Mouse (Mus musculus): ENCODE measurements at regions not wholly inside any gene's neighbourhood (a gene's known extent, or its start where the extent isn't known, plus 50 kb on each side); places are given as distances from the start of the nearest gene placed in this dataset.
A peak's percentile ranks its signal among the peaks of the same experiment; 100 is the strongest.

- no peak overlapping the region for H3K4me3 ChIP-seq (ENCODE audit: low read depth, low read length)
- peak; percentile 36 for DNase-seq (ENCODE audit: low spot score)
- no peaks in the 10 kb centered on the region for H3K36me3 ChIP-seq (ENCODE audit: control insufficient read depth, insufficient read depth, low read length)
- H3K9ac ChIP-seq (ENCODE audit: low read depth, low read length): no peak overlapping the region
- H3K4me1 ChIP-seq (replicated peaks; ENCODE audit: control insufficient read depth, insufficient read depth, low read length): no peaks in the 10 kb centered on the region
- no peak overlapping the region for H3K4me2 ChIP-seq (replicated peaks; ENCODE audit: low read depth, low read length)
- no peaks in the 10 kb centered on the region for H3K27me3 ChIP-seq (ENCODE audit: control insufficient read depth, insufficient read depth, low read length)
- ATAC-seq (ENCODE audit: low FRiP score): peak; percentile 60; the same call in 1 of the 2 replicates
- no peak overlapping the region for H3K27ac ChIP-seq (ENCODE audit: low read depth, low read length)
- WGBS: 62% methylated on average over 2 of the region's 2 CpGs
- no peaks in the 10 kb centered on the region for H3K9me3 ChIP-seq (ENCODE audit: control insufficient read depth, low read length)
Observed at GRCm38 (mm10) chr7:54458386-54458785, 376.9 kb upstream of the Luzp2 start.

GRCm38 (mm10) chr7:54491254-54491653 is 344.0 kb upstream of the Luzp2 start:
- Histone ChIP-seq H3K27me3 (ENCODE audit: control insufficient read depth, insufficient read depth, low read length) (no peaks in the 10 kb centered on the region), H3K9me3 (ENCODE audit: control insufficient read depth, low read length) (no peaks in the 10 kb centered on the region), H3K27ac (ENCODE audit: low read depth, low read length) (no peak overlapping the region), H3K4me2 (replicated peaks; ENCODE audit: low read depth, low read length) (no peak overlapping the region), H3K9ac (ENCODE audit: low read depth, low read length) (no peak overlapping the region), H3K36me3 (ENCODE audit: control insufficient read depth, insufficient read depth, low read length) (no peaks in the 10 kb centered on the region), H3K4me1 (replicated peaks; ENCODE audit: control insufficient read depth, insufficient read depth, low read length) (no peaks in the 10 kb centered on the region), H3K4me3 (ENCODE audit: low read depth, low read length) (no peak overlapping the region)
- 86% methylated on average over 1 of the region's 1 CpGs for WGBS
- DNase-seq (ENCODE audit: low spot score): no peak
- ATAC-seq (ENCODE audit: low FRiP score): no peak

- no peak overlapping the region for H3K9ac ChIP-seq (ENCODE audit: low read depth, low read length)
- DNase-seq (ENCODE audit: low spot score): no peak
- H3K4me3 ChIP-seq (ENCODE audit: low read depth, low read length): no peak overlapping the region
- ATAC-seq (ENCODE audit: low FRiP score): no peak
- no peaks in the 10 kb centered on the region for H3K27me3 ChIP-seq (ENCODE audit: control insufficient read depth, insufficient read depth, low read length)
- no peaks in the 10 kb centered on the region for H3K4me1 ChIP-seq (replicated peaks; ENCODE audit: control insufficient read depth, insufficient read depth, low read length)
- H3K27ac ChIP-seq (ENCODE audit: low read depth, low read length): no peak overlapping the region
- H3K4me2 ChIP-seq (replicated peaks; ENCODE audit: low read depth, low read length): no peak overlapping the region
- H3K9me3 ChIP-seq (ENCODE audit: control insufficient read depth, low read length): no peaks in the 10 kb centered on the region
- no peaks in the 10 kb centered on the region for H3K36me3 ChIP-seq (ENCODE audit: control insufficient read depth, insufficient read depth, low read length)
Observed at GRCm38 (mm10) chr7:54505235-54505634, 330.1 kb upstream of the Luzp2 start.

GRCm38 (mm10) chr7:54507006-54507405 is 328.3 kb upstream of the Luzp2 start:
- 46% methylated on average over 2 of the region's 2 CpGs for WGBS
- H3K9me3 ChIP-seq (ENCODE audit: control insufficient read depth, low read length): no peaks in the 10 kb centered on the region
- no peaks in the 10 kb centered on the region for H3K4me1 ChIP-seq (replicated peaks; ENCODE audit: control insufficient read depth, insufficient read depth, low read length)
- no peak overlapping the region for H3K4me2 ChIP-seq (replicated peaks; ENCODE audit: low read depth, low read length)
- no peak overlapping the region for H3K4me3 ChIP-seq (ENCODE audit: low read depth, low read length)
- H3K27ac ChIP-seq (ENCODE audit: low read depth, low read length): no peak overlapping the region
- H3K27me3 ChIP-seq (ENCODE audit: control insufficient read depth, insufficient read depth, low read length): no peaks in the 10 kb centered on the region
- H3K9ac ChIP-seq (ENCODE audit: low read depth, low read length): no peak overlapping the region
- H3K36me3 ChIP-seq (ENCODE audit: control insufficient read depth, insufficient read depth, low read length): no peaks in the 10 kb centered on the region
- ATAC-seq (ENCODE audit: low FRiP score) (no peak), DNase-seq (ENCODE audit: low spot score) (no peak)

- no peaks in the 10 kb centered on the region for H3K27me3 ChIP-seq (ENCODE audit: control insufficient read depth, insufficient read depth, low read length)
- H3K27ac ChIP-seq (ENCODE audit: low read depth, low read length): no peak overlapping the region
- H3K4me2 ChIP-seq (replicated peaks; ENCODE audit: low read depth, low read length): no peak overlapping the region
- no peak overlapping the region for H3K4me3 ChIP-seq (ENCODE audit: low read depth, low read length)
- no peak for ATAC-seq (ENCODE audit: low FRiP score)
- WGBS: 82% methylated on average over 7 of the region's 7 CpGs
- no peaks in the 10 kb centered on the region for H3K9me3 ChIP-seq (ENCODE audit: control insufficient read depth, low read length)
- no peaks in the 10 kb centered on the region for H3K4me1 ChIP-seq (replicated peaks; ENCODE audit: control insufficient read depth, insufficient read depth, low read length)
- no peak overlapping the region for H3K9ac ChIP-seq (ENCODE audit: low read depth, low read length)
- no peaks in the 10 kb centered on the region for H3K36me3 ChIP-seq (ENCODE audit: control insufficient read depth, insufficient read depth, low read length)
- DNase-seq (ENCODE audit: low spot score): no peak
Observed at GRCm38 (mm10) chr7:54535693-54536092, 299.6 kb upstream of the Luzp2 start.

GRCm38 (mm10) chr7:54557436-54557835 is 277.9 kb upstream of the Luzp2 start:
- Histone ChIP-seq H3K9me3 (ENCODE audit: control insufficient read depth, low read length) (no peaks in the 10 kb centered on the region), H3K27me3 (ENCODE audit: control insufficient read depth, insufficient read depth, low read length) (no peaks in the 10 kb centered on the region), H3K4me2 (replicated peaks; ENCODE audit: low read depth, low read length) (no peak overlapping the region), H3K36me3 (ENCODE audit: control insufficient read depth, insufficient read depth, low read length) (no peaks in the 10 kb centered on the region), H3K9ac (ENCODE audit: low read depth, low read length) (no peak overlapping the region), H3K4me1 (replicated peaks; ENCODE audit: control insufficient read depth, insufficient read depth, low read length) (no peaks in the 10 kb centered on the region), H3K4me3 (ENCODE audit: low read depth, low read length) (no peak overlapping the region), H3K27ac (ENCODE audit: low read depth, low read length) (no peak overlapping the region)
- WGBS: 83% methylated on average over 3 of the region's 3 CpGs
- DNase-seq (ENCODE audit: low spot score) (no peak), ATAC-seq (ENCODE audit: low FRiP score) (no peak)

GRCm38 (mm10) chr7:54565569-54566179 is 269.6 kb upstream of the Luzp2 start:
- ATAC-seq (ENCODE audit: low FRiP score): peak; percentile 47; the same call in 1 of the 2 replicates
- Histone ChIP-seq H3K9ac (ENCODE audit: low read depth, low read length) (no peak overlapping the region), H3K9me3 (ENCODE audit: control insufficient read depth, low read length) (no peaks in the 10 kb centered on the region), H3K4me2 (replicated peaks; ENCODE audit: low read depth, low read length) (no peak overlapping the region), H3K27me3 (ENCODE audit: control insufficient read depth, insufficient read depth, low read length) (no peaks in the 10 kb centered on the region), H3K36me3 (ENCODE audit: control insufficient read depth, insufficient read depth, low read length) (no peaks in the 10 kb centered on the region), H3K27ac (ENCODE audit: low read depth, low read length) (no peak overlapping the region), H3K4me3 (ENCODE audit: low read depth, low read length) (no peak overlapping the region), H3K4me1 (replicated peaks; ENCODE audit: control insufficient read depth, insufficient read depth, low read length) (no peaks in the 10 kb centered on the region)
- 70% methylated on average over 3 of the region's 3 CpGs for WGBS
- no peak for DNase-seq (ENCODE audit: low spot score)

DNA sequence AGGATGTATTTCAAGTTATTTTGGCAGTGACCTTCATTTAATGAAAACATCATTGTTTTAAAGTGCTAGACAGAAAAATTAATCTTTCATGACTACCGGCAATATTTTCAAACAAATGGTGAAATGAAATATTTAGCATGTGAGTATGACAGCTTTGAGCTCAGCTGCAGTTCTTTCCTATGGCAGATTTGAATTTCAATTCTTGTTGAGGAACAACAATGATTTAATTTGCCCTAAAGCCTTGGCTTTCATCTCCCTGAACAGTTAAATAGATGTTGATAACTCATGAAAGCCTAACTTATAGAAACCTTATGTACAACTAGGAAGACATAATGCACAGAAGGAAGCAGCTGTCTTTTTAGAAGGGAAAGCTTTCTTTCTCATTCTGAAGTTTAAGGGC is 235.5 kb upstream of the Luzp2 start:
- no peak for DNase-seq (ENCODE audit: low spot score)
- no peak overlapping the region for H3K4me2 ChIP-seq (replicated peaks; ENCODE audit: low read depth, low read length)
- H3K4me3 ChIP-seq (ENCODE audit: low read depth, low read length): no peak overlapping the region
- no peak for ATAC-seq (ENCODE audit: low FRiP score)
- H3K4me1 ChIP-seq (replicated peaks; ENCODE audit: control insufficient read depth, insufficient read depth, low read length): no peaks in the 10 kb centered on the region
- H3K9ac ChIP-seq (ENCODE audit: low read depth, low read length): no peak overlapping the region
- no peaks in the 10 kb centered on the region for H3K36me3 ChIP-seq (ENCODE audit: control insufficient read depth, insufficient read depth, low read length)
- H3K27me3 ChIP-seq (ENCODE audit: control insufficient read depth, insufficient read depth, low read length): no peaks in the 10 kb centered on the region
- WGBS: 88% methylated on average over 1 of the region's 1 CpGs
- H3K9me3 ChIP-seq (ENCODE audit: control insufficient read depth, low read length): no peaks in the 10 kb centered on the region
- no peak overlapping the region for H3K27ac ChIP-seq (ENCODE audit: low read depth, low read length)

DNA sequence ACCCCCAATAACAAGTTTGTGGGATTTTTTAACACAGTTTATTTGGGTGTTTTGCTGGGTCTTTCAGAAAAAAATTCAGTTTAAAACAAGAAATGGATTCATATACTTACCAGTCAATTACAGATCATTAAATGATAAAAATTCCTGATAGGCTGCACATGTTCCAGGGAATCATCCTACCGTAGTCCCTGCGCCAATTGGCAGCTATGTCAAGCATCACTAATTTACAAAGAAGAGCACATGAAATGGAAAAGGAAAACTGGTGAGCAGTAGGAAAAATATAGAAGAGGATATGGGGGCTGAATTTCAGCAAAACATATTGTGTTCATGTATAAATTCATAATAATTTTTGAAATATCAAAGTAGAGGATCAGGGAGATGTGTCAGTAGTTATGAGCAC is 212.9 kb upstream of the Luzp2 start:
- ATAC-seq (ENCODE audit: low FRiP score): no peak

More for the DNA sequence above, 212.9 kb upstream of the Luzp2 start:
- Histone ChIP-seq H3K9ac (ENCODE audit: low read depth, low read length) (no peak overlapping the region), H3K36me3 (ENCODE audit: control insufficient read depth, insufficient read depth, low read length) (no peaks in the 10 kb centered on the region), H3K27ac (ENCODE audit: low read depth, low read length) (no peak overlapping the region), H3K4me1 (replicated peaks; ENCODE audit: control insufficient read depth, insufficient read depth, low read length) (no peaks in the 10 kb centered on the region), H3K9me3 (ENCODE audit: control insufficient read depth, low read length) (no peaks in the 10 kb centered on the region), H3K27me3 (ENCODE audit: control insufficient read depth, insufficient read depth, low read length) (no peaks in the 10 kb centered on the region), H3K4me2 (replicated peaks; ENCODE audit: low read depth, low read length) (no peak overlapping the region), H3K4me3 (ENCODE audit: low read depth, low read length) (no peak overlapping the region)
- 94% methylated on average over 2 of the region's 2 CpGs for WGBS
- DNase-seq (ENCODE audit: low spot score): no peak

Data from hindbrain, embryonic 11.5 days (tissue).